Mouse (Mus musculus): ENCODE data around the gene Cth. TPM values are rescaled to one million over a fixed set of nuclear protein-coding genes. Genes with fewer than 3 reads are reported as not detected.

Cth gene
- not detected in 2 replicates for polyA plus RNA-seq (2012)

- TF ChIP-seq GATA1 (IDR thresholded peaks at IDR 0.05; ENCODE audit: low read length): no peak
Observed at GRCm38 (mm10) chr3:157924692-157925328, at the start of gene Cth. Cth (minus strand) TSS chr3:157925077.

GRCm38 (mm10) chr3:157973236-157973635 lies 48.4 kb upstream of the Cth start:
- TF ChIP-seq GATA1 (IDR thresholded peaks at IDR 0.05; ENCODE audit: low read length): no peak

GRCm38 (mm10) chr3:157971151-157971550 lies 46.3 kb upstream of the Cth start:
- TF ChIP-seq GATA1 (IDR thresholded peaks at IDR 0.05; ENCODE audit: low read length): no peak

GRCm38 (mm10) chr3:157957320-157957719 lies 32.4 kb upstream of the Cth start:
- TF ChIP-seq GATA1 (IDR thresholded peaks at IDR 0.05; ENCODE audit: low read length): no peak

GRCm38 (mm10) chr3:157956201-157956600 lies 31.3 kb upstream of the Cth start:
- TF ChIP-seq GATA1 (IDR thresholded peaks at IDR 0.05; ENCODE audit: low read length): no peak

GRCm38 (mm10) chr3:157955466-157955865 lies 30.6 kb upstream of the Cth start:
- no peak for TF ChIP-seq GATA1 (IDR thresholded peaks at IDR 0.05; ENCODE audit: low read length)

- no peak for TF ChIP-seq GATA1 (IDR thresholded peaks at IDR 0.05; ENCODE audit: low read length)
Observed at GRCm38 (mm10) chr3:157952716-157953115, 27.8 kb upstream of the Cth start.

GRCm38 (mm10) chr3:157947383-157948280 lies 22.8 kb upstream of the Cth start:
- TF ChIP-seq GATA1 (IDR thresholded peaks at IDR 0.05; ENCODE audit: low read length): no peak

GRCm38 (mm10) chr3:157946843-157947358 lies 22.0 kb upstream of the Cth start, which contains the start of gene Ankrd13c:
Ankrd13c (plus strand) TSS chr3:157947239.
- TF ChIP-seq GATA1 (IDR thresholded peaks at IDR 0.05; ENCODE audit: low read length): no peak

GRCm38 (mm10) chr3:157938585-157938984 lies 13.7 kb upstream of the Cth start:
- no peak for TF ChIP-seq GATA1 (IDR thresholded peaks at IDR 0.05; ENCODE audit: low read length)

GRCm38 (mm10) chr3:157934301-157934823 lies 9.5 kb upstream of the Cth start:
- TF ChIP-seq GATA1 (IDR thresholded peaks at IDR 0.05; ENCODE audit: low read length): no peak

- no peak for TF ChIP-seq GATA1 (IDR thresholded peaks at IDR 0.05; ENCODE audit: low read length)
Observed at GRCm38 (mm10) chr3:157932074-157932473, 7.2 kb upstream of the Cth start.

GRCm38 (mm10) chr3:157931592-157931991 lies 6.7 kb upstream of the Cth start:
- no peak for TF ChIP-seq GATA1 (IDR thresholded peaks at IDR 0.05; ENCODE audit: low read length)

- TF ChIP-seq GATA1 (IDR thresholded peaks at IDR 0.05; ENCODE audit: low read length): no peak
Observed at GRCm38 (mm10) chr3:157929417-157929816, 4.5 kb upstream of the Cth start.

- TF ChIP-seq GATA1 (IDR thresholded peaks at IDR 0.05; ENCODE audit: low read length): no peak
Observed at GRCm38 (mm10) chr3:157928731-157929130, 3.9 kb upstream of the Cth start.

- TF ChIP-seq GATA1 (IDR thresholded peaks at IDR 0.05; ENCODE audit: low read length): no peak
Observed at GRCm38 (mm10) chr3:157926761-157927160, 1.9 kb upstream of the Cth start.
